Mouse (Mus musculus) stomach, postnatal 0 days (tissue): ENCODE results near the gene Slc1a2.

Source experiments
- CTCF ChIP-seq: IDR thresholded peaks from 2 replicates; pipeline ENCODE4 v1.5.1; 2016; ENCODE audit warnings: antibody characterized with exemption, low read depth, mild to moderate bottlenecking, moderate library complexity
- EP300 ChIP-seq: optimal IDR thresholded peaks from 2 replicates; pipeline ENCODE3; 2016; ENCODE audit warnings: antibody characterized with exemption

GRCm38 (mm10) chr2:102775561-102775960, 117.1 kb downstream of the Slc1a2 start:
- TF ChIP-seq CTCF = no peak
- TF ChIP-seq EP300 = no peak
